Mouse (Mus musculus) macrophage (primary cell): ENCODE measurements at regions not wholly inside any gene's neighbourhood (a gene's known extent, or its start where the extent isn't known, plus 50 kb on each side); places are given as distances from the start of the nearest gene placed in this dataset.
"Not testable (repeated sequence)": the region's sequence is repeated elsewhere in the genome, so short reads cannot be mapped to it uniquely, and the experiment has no call there.

Experiments used
- H3K27ac ChIP-seq: fragments of 350-480 bp; formaldehyde crosslinking; 2 replicates; pipeline ENCODE4 v1.9.0; 2021
- H3K36me3 ChIP-seq: fragments of 350-480 bp; formaldehyde crosslinking; 2 replicates; pipeline ENCODE4 v1.9.0; 2021; ENCODE audit errors: inconsistent target
- H3K4me3 ChIP-seq: fragments of 350-480 bp; formaldehyde crosslinking; 2 replicates; pipeline ENCODE4 v1.9.0; 2021; ENCODE audit errors: inconsistent target
- H3K79me2 ChIP-seq: fragments of 350-480 bp; formaldehyde crosslinking; 2 replicates; pipeline ENCODE4 v1.9.0; 2021; ENCODE audit errors: inconsistent target
- WGBS: methylation state at CpG from one replicate; pipeline ENCODE4 v1.1.7; 2026; ENCODE audit warnings: inconsistent platforms; ENCODE audit not compliant: missing documents; 5-methylcytosine and 5-hydroxymethylcytosine counted together

GRCm38 (mm10) chr2:146724142-146724679, 131.5 kb upstream of the Kiz start:
- no peak overlapping the region for H3K27ac ChIP-seq
- no peaks in the 10 kb centered on the region for H3K79me2 ChIP-seq
- 88% methylated on average over 10 of the region's 10 CpGs for WGBS
- no peaks in the 10 kb centered on the region for H3K36me3 ChIP-seq
- H3K4me3 ChIP-seq = no peak overlapping the region

GRCm38 (mm10) chr2:146724924-146725555, 130.6 kb upstream of the Kiz start:
- WGBS = 78% methylated on average over 9 of the region's 9 CpGs

GRCm38 (mm10) chr2:146728693-146729092, 127.0 kb upstream of the Kiz start:
- no peaks in the 10 kb centered on the region for H3K79me2 ChIP-seq
- no peak overlapping the region for H3K4me3 ChIP-seq
- no peaks in the 10 kb centered on the region for H3K36me3 ChIP-seq
- no peak overlapping the region for H3K27ac ChIP-seq

More at GRCm38 (mm10) chr2:146724924-146725555, 130.6 kb upstream of the Kiz start:
- Histone ChIP-seq H3K4me3 (no peak overlapping the region), H3K36me3 (no peaks in the 10 kb centered on the region), H3K79me2 (no peaks in the 10 kb centered on the region), H3K27ac (no peak overlapping the region)

GRCm38 (mm10) chr2:146731081-146731480, 124.6 kb upstream of the Kiz start:
- Histone ChIP-seq H3K36me3 (no peaks in the 10 kb centered on the region), H3K79me2 (no peaks in the 10 kb centered on the region), H3K4me3 (no peak overlapping the region), H3K27ac (no peak overlapping the region)
- WGBS = 95% methylated on average over 3 of the region's 3 CpGs

- WGBS = 75% methylated on average over 2 of the region's 2 CpGs
- H3K27ac ChIP-seq, H3K4me3 ChIP-seq, H3K79me2 ChIP-seq, H3K36me3 ChIP-seq: not testable (repeated sequence)
Measured at GRCm38 (mm10) chr2:146732891-146733290, 122.8 kb upstream of the Kiz start.

- WGBS = 84% methylated on average over 2 of the region's 2 CpGs
- Histone ChIP-seq H3K79me2 (no peaks in the 10 kb centered on the region), H3K4me3 (no peak overlapping the region), H3K27ac (no peak overlapping the region), H3K36me3 (no peaks in the 10 kb centered on the region)
Measured at GRCm38 (mm10) chr2:146744396-146744795, 111.3 kb upstream of the Kiz start.

- WGBS = 87% methylated on average over 18 of the region's 18 CpGs
- Histone ChIP-seq H3K4me3 (no peak overlapping the region), H3K36me3 (no peaks in the 10 kb centered on the region), H3K27ac (no peak overlapping the region), H3K79me2 (no peaks in the 10 kb centered on the region)
Measured at GRCm38 (mm10) chr2:146745012-146745682, 110.5 kb upstream of the Kiz start.

GRCm38 (mm10) chr2:146745683-146746047, 110.0 kb upstream of the Kiz start:
- Histone ChIP-seq H3K79me2 (no peaks in the 10 kb centered on the region), H3K4me3 (no peak overlapping the region), H3K27ac (no peak overlapping the region), H3K36me3 (no peaks in the 10 kb centered on the region)
- 84% methylated on average over 12 of the region's 12 CpGs for WGBS

- no peak overlapping the region for H3K4me3 ChIP-seq
- 64% methylated on average over 2 of the region's 2 CpGs for WGBS
Measured at GRCm38 (mm10) chr2:146753988-146754387, 101.7 kb upstream of the Kiz start.

GRCm38 (mm10) chr2:146763522-146764144, 92.0 kb upstream of the Kiz start:
- WGBS = 77% methylated on average over 17 of the region's 18 CpGs
- H3K36me3 ChIP-seq = no peaks in the 10 kb centered on the region
- no peak overlapping the region for H3K4me3 ChIP-seq
- H3K79me2 ChIP-seq = no peaks in the 10 kb centered on the region
- H3K27ac ChIP-seq = no peak overlapping the region

More at GRCm38 (mm10) chr2:146753988-146754387, 101.7 kb upstream of the Kiz start:
- Histone ChIP-seq H3K79me2 (no peaks in the 10 kb centered on the region), H3K27ac (no peak overlapping the region), H3K36me3 (no peaks in the 10 kb centered on the region)

GRCm38 (mm10) chr2:146764313-146765255, 91.1 kb upstream of the Kiz start:
- no peaks in the 10 kb centered on the region for H3K36me3 ChIP-seq
- WGBS = 85% methylated on average over 12 of the region's 12 CpGs
- H3K4me3 ChIP-seq = no peak overlapping the region
- no peaks in the 10 kb centered on the region for H3K79me2 ChIP-seq
- no peak overlapping the region for H3K27ac ChIP-seq

- H3K36me3 ChIP-seq = no peaks in the 10 kb centered on the region
- H3K27ac ChIP-seq = no peak overlapping the region
- no peaks in the 10 kb centered on the region for H3K79me2 ChIP-seq
- 51% methylated on average over 2 of the region's 2 CpGs for WGBS
- H3K4me3 ChIP-seq = no peak overlapping the region
Measured at GRCm38 (mm10) chr2:146774876-146775275, 80.8 kb upstream of the Kiz start.

- 45% methylated on average over 11 of the region's 11 CpGs for WGBS
- H3K36me3 ChIP-seq = no peaks in the 10 kb centered on the region
- H3K27ac ChIP-seq = no peak overlapping the region
- H3K4me3 ChIP-seq = no peak overlapping the region
- H3K79me2 ChIP-seq = no peaks in the 10 kb centered on the region
Measured at GRCm38 (mm10) chr2:146787132-146787810, 68.4 kb upstream of the Kiz start.
